Mouse (Mus musculus): ENCODE measurements at regions not wholly inside any gene's neighbourhood (a gene's known extent, or its start where the extent isn't known, plus 50 kb on each side); places are given as distances from the start of the nearest gene placed in this dataset.

- Histone ChIP-seq H3K9ac (no peak overlapping the region), H3K9me3 (no peaks in the 10 kb centered on the region), H3K4me2 (replicated peaks) (no peak overlapping the region), H3K27me3 (replicated peaks) (no peaks in the 10 kb centered on the region), H3K4me1 (replicated peaks) (peaks cover 17% of the 10 kb centered on the region), H3K4me3 (replicated peaks) (no peak overlapping the region), H3K27ac (no peak overlapping the region), H3K36me3 (no peaks in the 10 kb centered on the region)
- WGBS, result 87% methylated on average over 4 of the region's 4 CpGs
- no peak for ATAC-seq
Observed at GRCm38 (mm10) chr2:173349910-173350309, 73.6 kb upstream of the Pmepa1 start.

- Histone ChIP-seq H3K36me3 (no peaks in the 10 kb centered on the region), H3K9me3 (no peaks in the 10 kb centered on the region), H3K4me1 (replicated peaks) (peaks cover 17% of the 10 kb centered on the region), H3K4me2 (replicated peaks) (no peak overlapping the region), H3K27me3 (replicated peaks) (no peaks in the 10 kb centered on the region), H3K4me3 (replicated peaks) (no peak overlapping the region), H3K27ac (no peak overlapping the region), H3K9ac (no peak overlapping the region)
- WGBS, result 85% methylated on average over 3 of the region's 3 CpGs
- no peak for ATAC-seq
Observed at GRCm38 (mm10) chr2:173350405-173350804, 74.1 kb upstream of the Pmepa1 start.

GRCm38 (mm10) chr2:173350831-173351230 lies 74.5 kb upstream of the Pmepa1 start:
- Histone ChIP-seq H3K9me3 (no peaks in the 10 kb centered on the region), H3K9ac (no peak overlapping the region), H3K4me1 (replicated peaks) (peaks cover 17% of the 10 kb centered on the region), H3K4me2 (replicated peaks) (no peak overlapping the region), H3K36me3 (no peaks in the 10 kb centered on the region), H3K4me3 (replicated peaks) (no peak overlapping the region), H3K27me3 (replicated peaks) (no peaks in the 10 kb centered on the region), H3K27ac (no peak overlapping the region)
- no peak for ATAC-seq
- 66% methylated on average over 3 of the region's 3 CpGs for WGBS

- H3K27me3 ChIP-seq (replicated peaks), result no peaks in the 10 kb centered on the region
- no peaks in the 10 kb centered on the region for H3K36me3 ChIP-seq
- H3K4me2 ChIP-seq (replicated peaks), result peak overlapping the region; percentile 1; the same call in 1 of the 2 replicates
- ATAC-seq, result peak; percentile 77
- WGBS, result 29% methylated on average over 18 of the region's 18 CpGs
- H3K9ac ChIP-seq, result no peak overlapping the region
- no peak overlapping the region for H3K4me3 ChIP-seq (replicated peaks)
- H3K4me1 ChIP-seq (replicated peaks), result peaks cover 17% of the 10 kb centered on the region
- peak overlapping the region; percentile 89 for H3K27ac ChIP-seq
- H3K9me3 ChIP-seq, result no peaks in the 10 kb centered on the region
Observed at GRCm38 (mm10) chr2:173351831-173352755, 75.8 kb upstream of the Pmepa1 start.

GRCm38 (mm10) chr2:173352756-173353139 lies 76.4 kb upstream of the Pmepa1 start:
- Histone ChIP-seq H3K27ac (peak overlapping the region; percentile 89), H3K9ac (no peak overlapping the region), H3K4me1 (replicated peaks) (peaks cover 17% of the 10 kb centered on the region), H3K27me3 (replicated peaks) (no peaks in the 10 kb centered on the region), H3K4me3 (replicated peaks) (no peak overlapping the region), H3K4me2 (replicated peaks) (peak overlapping the region; percentile 1; the same call in 1 of the 2 replicates), H3K36me3 (no peaks in the 10 kb centered on the region), H3K9me3 (no peaks in the 10 kb centered on the region)
- 30% methylated on average over 3 of the region's 3 CpGs for WGBS
- ATAC-seq, result no peak; the same call in 1 of the 2 replicates

- ATAC-seq, result no peak
- 71% methylated on average over 16 of the region's 16 CpGs for WGBS
Observed at GRCm38 (mm10) chr2:173353435-173354241, 77.3 kb upstream of the Pmepa1 start.

GRCm38 (mm10) chr2:173356786-173357185 lies 80.5 kb upstream of the Pmepa1 start:
- no peak for ATAC-seq
- Histone ChIP-seq H3K9ac (no peak overlapping the region), H3K27ac (no peak overlapping the region), H3K4me1 (replicated peaks) (peaks cover 13% of the 10 kb centered on the region), H3K27me3 (replicated peaks) (no peaks in the 10 kb centered on the region), H3K4me2 (replicated peaks) (no peak overlapping the region), H3K36me3 (no peaks in the 10 kb centered on the region), H3K9me3 (no peaks in the 10 kb centered on the region), H3K4me3 (replicated peaks) (no peak overlapping the region)
- WGBS, result 68% methylated on average over 5 of the region's 5 CpGs

More at GRCm38 (mm10) chr2:173353435-173354241, 77.3 kb upstream of the Pmepa1 start:
- Histone ChIP-seq H3K9me3 (no peaks in the 10 kb centered on the region), H3K36me3 (no peaks in the 10 kb centered on the region), H3K27me3 (replicated peaks) (no peaks in the 10 kb centered on the region), H3K4me2 (replicated peaks) (no peak overlapping the region), H3K4me1 (replicated peaks) (peaks cover 17% of the 10 kb centered on the region), H3K27ac (peak overlapping the region; percentile 89), H3K9ac (no peak overlapping the region), H3K4me3 (replicated peaks) (no peak overlapping the region)

GRCm38 (mm10) chr2:173365441-173366166 lies 89.3 kb upstream of the Pmepa1 start:
- H3K4me2 ChIP-seq (replicated peaks), result peak overlapping the region; percentile 31
- H3K27me3 ChIP-seq (replicated peaks), result peaks cover 13% of the 10 kb centered on the region
- H3K4me3 ChIP-seq (replicated peaks), result no peak overlapping the region
- H3K4me1 ChIP-seq (replicated peaks), result peaks cover 5% of the 10 kb centered on the region; the same call in 1 of the 2 replicates
- H3K9ac ChIP-seq, result no peak overlapping the region; the same call in 1 of the 2 replicates
- WGBS, result 20% methylated on average over 24 of the region's 24 CpGs
- no peaks in the 10 kb centered on the region for H3K9me3 ChIP-seq
- no peak for ATAC-seq
- H3K27ac ChIP-seq, result no peak overlapping the region
- no peaks in the 10 kb centered on the region for H3K36me3 ChIP-seq

GRCm38 (mm10) chr2:173366734-173367133 lies 90.4 kb upstream of the Pmepa1 start:
- H3K27me3 ChIP-seq (replicated peaks), result peaks cover 13% of the 10 kb centered on the region
- 75% methylated on average over 11 of the region's 11 CpGs for WGBS
- H3K4me2 ChIP-seq (replicated peaks), result no peak overlapping the region
- H3K4me3 ChIP-seq (replicated peaks), result no peak overlapping the region
- no peak for ATAC-seq
- no peak overlapping the region for H3K9ac ChIP-seq
- H3K36me3 ChIP-seq, result no peaks in the 10 kb centered on the region
- H3K27ac ChIP-seq, result no peak overlapping the region
- H3K9me3 ChIP-seq, result no peaks in the 10 kb centered on the region
- peaks cover 5% of the 10 kb centered on the region; the same call in 1 of the 2 replicates for H3K4me1 ChIP-seq (replicated peaks)

GRCm38 (mm10) chr2:173368899-173369298 lies 92.6 kb upstream of the Pmepa1 start:
- WGBS, result 52% methylated on average over 7 of the region's 7 CpGs
- H3K9ac ChIP-seq, result no peak overlapping the region
- no peaks in the 10 kb centered on the region for H3K36me3 ChIP-seq
- peaks cover 5% of the 10 kb centered on the region; the same call in 1 of the 2 replicates for H3K4me1 ChIP-seq (replicated peaks)
- no peak overlapping the region for H3K4me3 ChIP-seq (replicated peaks)
- H3K4me2 ChIP-seq (replicated peaks), result no peak overlapping the region
- no peaks in the 10 kb centered on the region for H3K9me3 ChIP-seq
- ATAC-seq, result no peak
- H3K27me3 ChIP-seq (replicated peaks), result peaks cover 13% of the 10 kb centered on the region
- no peak overlapping the region for H3K27ac ChIP-seq

GRCm38 (mm10) chr2:173376926-173377325 lies 100.6 kb upstream of the Pmepa1 start:
- Histone ChIP-seq H3K9me3 (no peaks in the 10 kb centered on the region), H3K36me3 (no peaks in the 10 kb centered on the region), H3K27me3 (replicated peaks) (no peaks in the 10 kb centered on the region), H3K4me3 (replicated peaks) (no peak overlapping the region), H3K4me2 (replicated peaks) (no peak overlapping the region), H3K4me1 (replicated peaks) (peaks cover 19% of the 10 kb centered on the region), H3K9ac (no peak overlapping the region), H3K27ac (no peak overlapping the region)
- ATAC-seq, result no peak
- 91% methylated on average over 6 of the region's 6 CpGs for WGBS

Measured in intestine, embryonic 15.5 days (tissue).